In the genomic region with DNA sequence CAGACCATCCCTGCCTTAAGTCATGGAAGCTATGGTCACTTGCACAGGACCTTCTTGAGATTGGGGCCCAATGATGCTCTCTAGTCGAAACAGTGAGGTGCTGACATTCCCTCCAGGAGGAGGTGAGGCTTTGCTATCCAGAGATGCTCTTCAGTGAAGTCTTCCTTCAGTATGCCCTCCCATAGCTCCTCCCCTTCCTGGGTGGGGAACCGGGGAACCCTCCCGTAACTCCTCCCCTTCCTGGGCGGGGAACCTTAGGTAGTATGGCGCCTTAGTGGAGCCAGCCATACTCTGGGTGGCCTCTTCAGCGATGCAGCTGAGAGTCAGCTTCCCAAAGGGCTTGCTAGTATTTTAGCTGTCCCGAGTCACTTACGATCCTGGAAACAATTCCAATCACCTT, we compare ENCODE assay signal across 29 mouse cellular contexts. TPM values are rescaled to one million over a fixed set of nuclear protein-coding genes. Genes with fewer than 3 reads are reported as not detected.
DNase-seq lines count a peak whose midpoint lies in the region; TF ChIP-seq lines count a peak whose summit lies in the region.
"Had no signal": no experiment of that assay in that cellular context is flagged by ENCODE, and none has a peak within 500 bp of the region (broad histone marks: within the 10 kb centered on the region; RNA-seq: fewer than 3 reads in every experiment).

No protein-coding gene starts in this region.

- no peak overlapping the region for H3K27ac ChIP-seq in ES-Bruce4 (ENCODE audit: insufficient read depth, low read length)
- H3K27ac ChIP-seq: forebrain, embryonic 10.5 days; forebrain, embryonic 13.5 days; heart, embryonic 15.5 days; hindbrain, embryonic 14.5 days; hindbrain, postnatal 0 days had no signal

- H3K9ac ChIP-seq in ES-Bruce4 (ENCODE audit: low read depth, poor library complexity, severe bottlenecking): 0 out of 2 replicates have a peak overlapping the region, but pooled peaks have one; percentile 9
- H3K9ac ChIP-seq: forebrain, embryonic 13.5 days; heart, embryonic 12.5 days; heart, embryonic 15.5 days; hindbrain, embryonic 14.5 days had no signal

- H3K4me1 ChIP-seq in E14TG2a.4 (replicated peaks; ENCODE audit: low read depth, low read length) (peaks cover 88% of the 10 kb centered on the region), ES-Bruce4 (ENCODE audit: control insufficient read depth, insufficient read depth, low read length) (peaks cover 3% of the 10 kb centered on the region)
- H3K4me1 ChIP-seq: heart, embryonic 12.5 days; heart, embryonic 15.5 days had no signal

- H3K36me3 ChIP-seq in E14TG2a.4 (ENCODE audit: insufficient read depth, low read length) (no peaks in the 10 kb centered on the region), ES-Bruce4 (ENCODE audit: control insufficient read depth, insufficient read depth, low read length, poor library complexity, severe bottlenecking) (no peaks in the 10 kb centered on the region)
- H3K36me3 ChIP-seq: forebrain, embryonic 10.5 days; heart, embryonic 12.5 days; heart, embryonic 15.5 days had no signal

- peak; percentile 85 for TF ChIP-seq POLR2A in ES-Bruce4 (IDR thresholded peaks at IDR 0.05; ENCODE audit: insufficient read depth, low read length)

- no peaks in the 10 kb centered on the region for H3K27me3 ChIP-seq in E14TG2a.4 (ENCODE audit: insufficient read depth, low read length)
- no peaks in the 10 kb centered on the region for H3K27me3 ChIP-seq in ES-Bruce4 (ENCODE audit: control insufficient read depth, insufficient read depth, low read length, poor library complexity, severe bottlenecking)
- H3K27me3 ChIP-seq: forebrain, embryonic 13.5 days had no signal

- H3K4me3 ChIP-seq in E14TG2a.4 (replicated peaks; ENCODE audit: low read length): peak overlapping the region; percentile 91
- peak overlapping the region; percentile 79 for H3K4me3 ChIP-seq in ES-Bruce4 (ENCODE audit: low read depth, low read length)
- H3K4me3 ChIP-seq: forebrain, embryonic 10.5 days; forebrain, embryonic 13.5 days; heart, embryonic 12.5 days; heart, embryonic 15.5 days had no signal

- TF ChIP-seq CTCF in E14TG2a.4 (conservative IDR thresholded peaks at IDR 0.05; ENCODE audit: low read length) (no peak), ES-Bruce4 (IDR thresholded peaks at IDR 0.05; ENCODE audit: low read depth, low read length) (no peak)

- peak; percentile 97 for DNase-seq in R1 (ENCODE audit: low read depth, low spot score)
- DNase-seq in testis, postnatal 14 days (ENCODE audit: low spot score): peak; percentile 76
- DNase-seq in gastrocnemius, postnatal 10 days: no peak
- no peak for DNase-seq in layer of hippocampus, postnatal 14 days (ENCODE audit: low spot score in 2 of 2)
- DNase-seq: adrenal gland, adult 8-10 months; adrenal gland, postnatal 36 days; cerebellum, adult 18-20 months; cerebellum, adult 9-10 months; cerebellum, postnatal 14 days; gastrocnemius, postnatal 25 days; heart, adult 18-20 months; heart, postnatal 10 days; heart, postnatal 36 days had no signal

- H3K9me3 ChIP-seq in E14TG2a.4 (ENCODE audit: low read length): no peaks in the 10 kb centered on the region
- H3K9me3 ChIP-seq in ES-Bruce4 (replicated peaks; ENCODE audit: control insufficient read depth, insufficient read depth, low read length, poor library complexity, severe bottlenecking): no peaks in the 10 kb centered on the region
- H3K9me3 ChIP-seq: forebrain, embryonic 10.5 days; forebrain, embryonic 13.5 days; heart, embryonic 12.5 days; heart, embryonic 15.5 days had no signal

- TF ChIP-seq EP300 in ES-Bruce4 (IDR thresholded peaks at IDR 0.05; ENCODE audit: insufficient read depth, low read depth, low read length): no peak

RNA-seq across cellular contexts. Expression of a gene that starts 18.0 kb away (rescaled TPM):
- polyA plus RNA-seq in ES-Bruce4 (2011; ENCODE audit: insufficient read depth, insufficient read length, low read depth, missing spikeins): 0.68 and 0.79 TPM in 2 replicates
- under 1 TPM in 1 of 2 experiments, not detected in 1; 0.16 TPM for total RNA-seq in gastrocnemius, postnatal 10 days (2021)
- total RNA-seq in layer of hippocampus, postnatal 14 days (2021): under 1 TPM in 1 of 2 experiments, not detected in 1; 0.28 TPM
- total RNA-seq: gastrocnemius, adult 18-20 months; gastrocnemius, postnatal 25 days; heart, postnatal 10 days had no signal
- polyA plus RNA-seq: activated CD4-positive, CD25-positive, alpha-beta regulatory T cell, adult 4 months; C2C12; CD4-positive, CD25-positive, alpha-beta regulatory T cell, adult 4 months; forebrain, embryonic 16.5 days; inflammation-experienced regulatory T-cells, adult 6 months had no signal

RNA-seq across cellular contexts. Expression of a gene that starts 30.3 kb away (rescaled TPM):
- polyA plus RNA-seq in ES-Bruce4 (2011; ENCODE audit: insufficient read depth, insufficient read length, low read depth, missing spikeins): 1.0 and 1.3 TPM in 2 replicates
- under 1 TPM; 0.20 to 0.28 TPM for total RNA-seq in gastrocnemius, postnatal 10 days (2021)
- total RNA-seq in layer of hippocampus, postnatal 14 days (2021): 1 to 10 TPM; 1.5 to 2.7 TPM
- polyA plus RNA-seq: activated CD4-positive, CD25-positive, alpha-beta regulatory T cell, adult 4 months; C2C12; CD4-positive, CD25-positive, alpha-beta regulatory T cell, adult 4 months; inflammation-experienced regulatory T-cells, adult 6 months had no signal

RNA-seq across cellular contexts. Expression of a gene that starts 50.8 kb away (rescaled TPM):
- not detected in 2 replicates for polyA plus RNA-seq in ES-Bruce4 (2011; ENCODE audit: insufficient read depth, insufficient read length, low read depth, missing spikeins)
- total RNA-seq in gastrocnemius, postnatal 10 days (2021): not detected
- total RNA-seq in layer of hippocampus, postnatal 14 days (2021): under 1 TPM; 0.16 to 0.60 TPM
- total RNA-seq: gastrocnemius, postnatal 25 days; hindbrain, postnatal 0 days had no signal
- polyA plus RNA-seq: activated CD4-positive, CD25-positive, alpha-beta regulatory T cell, adult 4 months; C2C12; CD4-positive, CD25-positive, alpha-beta regulatory T cell, adult 4 months; embryonic facial prominence, embryonic 11.5 days; forebrain, embryonic 10.5 days; forebrain, embryonic 13.5 days; forebrain, embryonic 16.5 days; gonadal fat pad, adult 2 months; heart, embryonic 12.5 days; hindbrain, embryonic 14.5 days; inflammation-experienced regulatory T-cells, adult 6 months had no signal

Comparison
In these comparisons a context has a peak if more than half of its experiments do, and no peak if none do; other contexts are left out.
1. DNase-seq: peak in R1 (single experiment) and testis, postnatal 14 days (single experiment); none in gastrocnemius, postnatal 10 days (single experiment) and layer of hippocampus, postnatal 14 days (0 of 2).